ENCODE assay signal across 8 mouse cellular contexts in genomic region chr9:48495548-48495932, GRCm38 (mm10). TPM values are rescaled to one million over a fixed set of nuclear protein-coding genes. Genes with fewer than 3 reads are reported as not detected.
DNase-seq lines count a peak whose midpoint lies in the region; ATAC-seq and TF ChIP-seq lines count a peak whose summit lies in the region.

No protein-coding gene starts in this region.

- peak overlapping the region; percentile 89 for H3K4me2 ChIP-seq in heart, embryonic 14.5 days (ENCODE audit: low read length)
- H3K4me2 ChIP-seq in forebrain, embryonic 15.5 days (replicated peaks) = peak overlapping the region; percentile 78
- peak overlapping the region; percentile 83 for H3K4me2 ChIP-seq in liver, embryonic 15.5 days

- H3K36me3 ChIP-seq in heart, embryonic 14.5 days (ENCODE audit: control insufficient read depth, insufficient read depth, low read length) = peaks cover 31% of the 10 kb centered on the region
- H3K36me3 ChIP-seq in G1E (replicated peaks) = peaks cover 34% of the 10 kb centered on the region
- peaks cover 25% of the 10 kb centered on the region for H3K36me3 ChIP-seq in forebrain, embryonic 15.5 days
- H3K36me3 ChIP-seq in liver, embryonic 15.5 days (replicated peaks) = peaks cover 31% of the 10 kb centered on the region

- H3K27ac ChIP-seq in heart, embryonic 14.5 days (replicated peaks in 1 of 2; ENCODE audit: control insufficient read depth in 1 of 2, insufficient read depth in 1 of 2, low read depth in 2 of 2, low read length in 2 of 2) = peak overlapping the region; percentile 76 to 91
- peak overlapping the region; percentile 86 for H3K27ac ChIP-seq in forebrain, embryonic 15.5 days (replicated peaks)
- H3K27ac ChIP-seq in liver, embryonic 15.5 days (replicated peaks) = peak overlapping the region; percentile 90

- ATAC-seq in heart, embryonic 14.5 days (ENCODE audit: insufficient number of reproducible peaks, insufficient read depth, low FRiP score, low read depth) = peak; percentile 55
- no peak for ATAC-seq in G1E (ENCODE audit: extremely low read depth, insufficient number of reproducible peaks, low FRiP score, poor library complexity, severe bottlenecking)
- ATAC-seq in forebrain, embryonic 15.5 days (replicated peaks) = peak; percentile 68
- peak; percentile 55 for ATAC-seq in liver, embryonic 15.5 days (ENCODE audit: insufficient read depth)

- 5% methylated on average over 34 of the region's 34 CpGs for WGBS in heart, embryonic 14.5 days
- WGBS in forebrain, embryonic 15.5 days = 1% methylated on average over 34 of the region's 34 CpGs
- WGBS in liver, embryonic 15.5 days (ENCODE audit: insufficient replicate concordance) = 4% methylated on average over 34 of the region's 34 CpGs

- DNase-seq in heart, adult 18-20 months = no peak
- DNase-seq in G1E (ENCODE audit: low spot score) = no peak
- no peak for DNase-seq in urinary bladder, postnatal 25 days (ENCODE audit: low spot score)
- DNase-seq in Muller cell, postnatal 12 days (ENCODE audit: inconsistent ontology term) = no peak
- DNase-seq in frontal cortex, postnatal 36 days (ENCODE audit: low spot score in 2 of 2) = no peak

- H3K9me3 ChIP-seq in heart, embryonic 14.5 days (ENCODE audit: control insufficient read depth, low read length) = no peaks in the 10 kb centered on the region
- H3K9me3 ChIP-seq in G1E (replicated peaks) = no peaks in the 10 kb centered on the region
- H3K9me3 ChIP-seq in forebrain, embryonic 15.5 days = no peaks in the 10 kb centered on the region
- H3K9me3 ChIP-seq in liver, embryonic 15.5 days (replicated peaks) = no peaks in the 10 kb centered on the region

- H3K4me3 ChIP-seq in heart, embryonic 14.5 days (ENCODE audit: control insufficient read depth in 1 of 2, insufficient read depth in 1 of 2, low read depth in 1 of 2, low read length in 2 of 2) = peak overlapping the region; percentile 61 to 93
- H3K4me3 ChIP-seq in G1E (ENCODE audit: low read depth, low read length) = peak overlapping the region; percentile 91
- H3K4me3 ChIP-seq in forebrain, embryonic 15.5 days = peak overlapping the region; percentile 70
- peak overlapping the region; percentile 95 for H3K4me3 ChIP-seq in liver, embryonic 15.5 days (replicated peaks)

- H3K27me3 ChIP-seq in heart, embryonic 14.5 days (ENCODE audit: control insufficient read depth, insufficient read depth, low read length) = peaks cover 4% of the 10 kb centered on the region; the same call in 1 of the 2 replicates
- no peaks in the 10 kb centered on the region for H3K27me3 ChIP-seq in G1E (ENCODE audit: insufficient read depth, low read length)
- H3K27me3 ChIP-seq in forebrain, embryonic 15.5 days = no peaks in the 10 kb centered on the region
- no peaks in the 10 kb centered on the region for H3K27me3 ChIP-seq in liver, embryonic 15.5 days

- peak overlapping the region; percentile 97 for H3K9ac ChIP-seq in heart, embryonic 14.5 days (ENCODE audit: low read length)
- peak overlapping the region; percentile 80 for H3K9ac ChIP-seq in forebrain, embryonic 15.5 days (replicated peaks)
- H3K9ac ChIP-seq in liver, embryonic 15.5 days = peak overlapping the region; percentile 95

- TF ChIP-seq CTCF in G1E (IDR thresholded peaks at IDR 0.05; ENCODE audit: low read depth, low read length) = no peak

- H3K4me1 ChIP-seq in heart, embryonic 14.5 days (ENCODE audit: control insufficient read depth in 2 of 2, insufficient read depth in 2 of 2, low read length in 2 of 2) = peaks cover 7 to 20% of the 10 kb centered on the region in 2 experiments; a peak in 3 of 4 replicates
- peaks cover 26% of the 10 kb centered on the region for H3K4me1 ChIP-seq in G1E (ENCODE audit: insufficient read depth, low read depth, low read length)
- peaks cover 21% of the 10 kb centered on the region for H3K4me1 ChIP-seq in forebrain, embryonic 15.5 days
- peaks cover 24% of the 10 kb centered on the region for H3K4me1 ChIP-seq in liver, embryonic 15.5 days (replicated peaks)

RNA-seq across cellular contexts. Expression of gene Gm5617, which starts 0.3 kb away (rescaled TPM):
- polyA plus RNA-seq in heart, embryonic 14.5 days (2014; fragmentation: Nextera tagmentation; extraction: Ambion mirVana) = 36.7 and 40.7 TPM in 2 replicates
- 10 to 100 TPM; 38.2 to 42.3 TPM for total RNA-seq in heart, adult 18-20 months (2021)
- total RNA-seq in G1E (2014; fragmentation: Nextera tagmentation) (90.9 and 98.0 TPM in 2 replicates), G1E (2017) (39.2 and 44.0 TPM in 2 replicates)
- polyA plus RNA-seq in G1E (2012) = 94.6 and 96.1 TPM in 2 replicates
- 23.1 and 25.3 TPM in 2 replicates for polyA plus RNA-seq in forebrain, embryonic 15.5 days (2015; fragmentation: Nextera tagmentation; extraction: Ambion mirVana)
- polyA plus RNA-seq in liver, embryonic 15.5 days (2015; fragmentation: Nextera tagmentation; extraction: Ambion mirVana) = 14.4 and 17.3 TPM in 2 replicates

RNA-seq across cellular contexts. Expression of gene Rbm7, which starts 0.4 kb away (rescaled TPM):
- polyA plus RNA-seq in heart, embryonic 14.5 days (2014; fragmentation: Nextera tagmentation; extraction: Ambion mirVana) = 84.5 and 85.7 TPM in 2 replicates
- total RNA-seq in heart, adult 18-20 months (2021) = 10 to 100 TPM; 21.1 to 21.8 TPM
- total RNA-seq in G1E (2014; fragmentation: Nextera tagmentation) (115 and 118 TPM in 2 replicates), G1E (2017) (154 and 155 TPM in 2 replicates)
- polyA plus RNA-seq in G1E (2012) = 42.1 and 58.6 TPM in 2 replicates
- polyA plus RNA-seq in forebrain, embryonic 15.5 days (2015; fragmentation: Nextera tagmentation; extraction: Ambion mirVana) = 104 and 105 TPM in 2 replicates
- polyA plus RNA-seq in liver, embryonic 15.5 days (2015; fragmentation: Nextera tagmentation; extraction: Ambion mirVana) = 52.5 and 54.0 TPM in 2 replicates

RNA-seq across cellular contexts. Expression of gene Rexo2, which starts 15.1 kb away (rescaled TPM):
- 73.1 and 75.2 TPM in 2 replicates for polyA plus RNA-seq in heart, embryonic 14.5 days (2014; fragmentation: Nextera tagmentation; extraction: Ambion mirVana)
- total RNA-seq in heart, adult 18-20 months (2021) = 10 to 100 TPM; 65.7 to 71.4 TPM
- total RNA-seq in G1E (2014; fragmentation: Nextera tagmentation) (259 and 329 TPM in 2 replicates), G1E (2017) (278 and 280 TPM in 2 replicates)
- 226 and 248 TPM in 2 replicates for polyA plus RNA-seq in G1E (2012)
- polyA plus RNA-seq in forebrain, embryonic 15.5 days (2015; fragmentation: Nextera tagmentation; extraction: Ambion mirVana) = 100 and 115 TPM in 2 replicates
- polyA plus RNA-seq in liver, embryonic 15.5 days (2015; fragmentation: Nextera tagmentation; extraction: Ambion mirVana) = 84.1 and 90.9 TPM in 2 replicates
